Mouse (Mus musculus): ENCODE results near the gene Wnk2. TPM values are rescaled to one million over a fixed set of nuclear protein-coding genes. Genes with fewer than 3 reads are reported as not detected.

Wnk2 gene
- polyA plus RNA-seq, 1 experiment, result 65.4 TPM

GRCm38 (mm10) chr13:49114116-49114515, 33.7 kb downstream of the Wnk2 start:
- Histone ChIP-seq H3K4me3 (ENCODE audit: insufficient read depth, low read length) (no peak overlapping the region), H3K27ac (ENCODE audit: insufficient read depth, low read length) (no peak overlapping the region), H3K4me1 (ENCODE audit: control insufficient read depth, insufficient read depth, low read length) (peaks cover 7% of the 10 kb centered on the region)
- TF ChIP-seq CTCF (IDR thresholded peaks at IDR 0.05; ENCODE audit: extremely low read depth, insufficient read depth, low read length) (no peak), POLR2A (IDR thresholded peaks at IDR 0.05; ENCODE audit: extremely low read depth, insufficient read depth, low read length) (no peak)

GRCm38 (mm10) chr13:49113345-49113744, 34.5 kb downstream of the Wnk2 start:
- Histone ChIP-seq H3K27ac (ENCODE audit: insufficient read depth, low read length) (no peak overlapping the region), H3K4me3 (ENCODE audit: insufficient read depth, low read length) (no peak overlapping the region), H3K4me1 (ENCODE audit: control insufficient read depth, insufficient read depth, low read length) (peaks cover 7% of the 10 kb centered on the region)
- no peak for TF ChIP-seq CTCF (IDR thresholded peaks at IDR 0.05; ENCODE audit: extremely low read depth, insufficient read depth, low read length)
- TF ChIP-seq POLR2A (IDR thresholded peaks at IDR 0.05; ENCODE audit: extremely low read depth, insufficient read depth, low read length), result no peak

- no peak overlapping the region for H3K4me3 ChIP-seq (ENCODE audit: insufficient read depth, low read length)
- H3K27ac ChIP-seq (ENCODE audit: insufficient read depth, low read length), result no peak overlapping the region
- TF ChIP-seq CTCF (IDR thresholded peaks at IDR 0.05; ENCODE audit: extremely low read depth, insufficient read depth, low read length) (no peak), POLR2A (IDR thresholded peaks at IDR 0.05; ENCODE audit: extremely low read depth, insufficient read depth, low read length) (no peak)
- H3K4me1 ChIP-seq (ENCODE audit: control insufficient read depth, insufficient read depth, low read length), result peaks cover 9% of the 10 kb centered on the region
Observed at GRCm38 (mm10) chr13:49112652-49113051, 35.2 kb downstream of the Wnk2 start.

- Histone ChIP-seq H3K4me3 (ENCODE audit: insufficient read depth, low read length) (no peak overlapping the region), H3K27ac (ENCODE audit: insufficient read depth, low read length) (no peak overlapping the region), H3K4me1 (ENCODE audit: control insufficient read depth, insufficient read depth, low read length) (peaks cover 9% of the 10 kb centered on the region)
- TF ChIP-seq CTCF (IDR thresholded peaks at IDR 0.05; ENCODE audit: extremely low read depth, insufficient read depth, low read length) (no peak), POLR2A (IDR thresholded peaks at IDR 0.05; ENCODE audit: extremely low read depth, insufficient read depth, low read length) (no peak)
Observed at GRCm38 (mm10) chr13:49109665-49110064, 38.1 kb downstream of the Wnk2 start.

- peaks cover 15% of the 10 kb centered on the region for H3K4me1 ChIP-seq (ENCODE audit: control insufficient read depth, insufficient read depth, low read length)
- no peak overlapping the region for H3K27ac ChIP-seq (ENCODE audit: insufficient read depth, low read length)
- TF ChIP-seq POLR2A (IDR thresholded peaks at IDR 0.05; ENCODE audit: extremely low read depth, insufficient read depth, low read length) (no peak), CTCF (IDR thresholded peaks at IDR 0.05; ENCODE audit: extremely low read depth, insufficient read depth, low read length) (no peak)
- no peak overlapping the region for H3K4me3 ChIP-seq (ENCODE audit: insufficient read depth, low read length)
Observed at GRCm38 (mm10) chr13:49108119-49108846, 39.5 kb downstream of the Wnk2 start.

GRCm38 (mm10) chr13:49103913-49104312, 43.9 kb downstream of the Wnk2 start:
- Histone ChIP-seq H3K27ac (ENCODE audit: insufficient read depth, low read length) (peak overlapping the region; percentile 66), H3K4me1 (ENCODE audit: control insufficient read depth, insufficient read depth, low read length) (peaks cover 18% of the 10 kb centered on the region), H3K4me3 (ENCODE audit: insufficient read depth, low read length) (no peak overlapping the region)
- TF ChIP-seq CTCF (IDR thresholded peaks at IDR 0.05; ENCODE audit: extremely low read depth, insufficient read depth, low read length) (no peak), POLR2A (IDR thresholded peaks at IDR 0.05; ENCODE audit: extremely low read depth, insufficient read depth, low read length) (no peak)

GRCm38 (mm10) chr13:49103235-49103634, 44.6 kb downstream of the Wnk2 start:
- TF ChIP-seq CTCF (IDR thresholded peaks at IDR 0.05; ENCODE audit: extremely low read depth, insufficient read depth, low read length) (no peak), POLR2A (IDR thresholded peaks at IDR 0.05; ENCODE audit: extremely low read depth, insufficient read depth, low read length) (no peak)
- Histone ChIP-seq H3K4me3 (ENCODE audit: insufficient read depth, low read length) (no peak overlapping the region), H3K27ac (ENCODE audit: insufficient read depth, low read length) (peak overlapping the region; percentile 66)

GRCm38 (mm10) chr13:49100417-49100816, 47.4 kb downstream of the Wnk2 start:
- Histone ChIP-seq H3K4me1 (ENCODE audit: control insufficient read depth, insufficient read depth, low read length) (peaks cover 15% of the 10 kb centered on the region), H3K4me3 (ENCODE audit: insufficient read depth, low read length) (no peak overlapping the region), H3K27ac (ENCODE audit: insufficient read depth, low read length) (no peak overlapping the region)
- TF ChIP-seq CTCF (IDR thresholded peaks at IDR 0.05; ENCODE audit: extremely low read depth, insufficient read depth, low read length) (no peak), POLR2A (IDR thresholded peaks at IDR 0.05; ENCODE audit: extremely low read depth, insufficient read depth, low read length) (no peak)

More at GRCm38 (mm10) chr13:49103235-49103634, 44.6 kb downstream of the Wnk2 start:
- peaks cover 18% of the 10 kb centered on the region for H3K4me1 ChIP-seq (ENCODE audit: control insufficient read depth, insufficient read depth, low read length)

GRCm38 (mm10) chr13:49096826-49097225, 51.0 kb downstream of the Wnk2 start:
- H3K27ac ChIP-seq (ENCODE audit: insufficient read depth, low read length), result no peak overlapping the region
- TF ChIP-seq CTCF (IDR thresholded peaks at IDR 0.05; ENCODE audit: extremely low read depth, insufficient read depth, low read length) (no peak), POLR2A (IDR thresholded peaks at IDR 0.05; ENCODE audit: extremely low read depth, insufficient read depth, low read length) (no peak)
- H3K4me1 ChIP-seq (ENCODE audit: control insufficient read depth, insufficient read depth, low read length), result peaks cover 10% of the 10 kb centered on the region
- H3K4me3 ChIP-seq (ENCODE audit: insufficient read depth, low read length), result no peak overlapping the region

- no peak for TF ChIP-seq CTCF (IDR thresholded peaks at IDR 0.05; ENCODE audit: extremely low read depth, insufficient read depth, low read length)
- no peak for TF ChIP-seq POLR2A (IDR thresholded peaks at IDR 0.05; ENCODE audit: extremely low read depth, insufficient read depth, low read length)
- Histone ChIP-seq H3K4me1 (ENCODE audit: control insufficient read depth, insufficient read depth, low read length) (peaks cover 6% of the 10 kb centered on the region), H3K4me3 (ENCODE audit: insufficient read depth, low read length) (no peak overlapping the region), H3K27ac (ENCODE audit: insufficient read depth, low read length) (no peak overlapping the region)
Observed at GRCm38 (mm10) chr13:49094667-49095066, 53.1 kb downstream of the Wnk2 start.

Data from cortical plate, adult 2 months (tissue).